Mouse (Mus musculus): ENCODE data around the gene Vmn2r41. TPM values are rescaled to one million over a fixed set of nuclear protein-coding genes. Genes with fewer than 3 reads are reported as not detected.
"Not testable (repeated sequence)": the region's sequence is repeated elsewhere in the genome, so short reads cannot be mapped to it uniquely, and the experiment has no call there.

Vmn2r41 gene
- polyA plus RNA-seq (2014; fragmentation: Nextera tagmentation; extraction: Ambion mirVana): not detected in 2 replicates

GRCm38 (mm10) chr7:8161554-8161953, at the start of gene Vmn2r41:
Vmn2r41 (minus strand) TSS chr7:8161654.
- H3K36me3 ChIP-seq (ENCODE audit: control insufficient read depth, insufficient read depth, low read length); DNase-seq (ENCODE audit: low spot score, missing footprints); H3K4me2 ChIP-seq; H3K4me1 ChIP-seq (ENCODE audit: control insufficient read depth, insufficient read depth, low read length); H3K27ac ChIP-seq (ENCODE audit: low read depth, low read length); H3K4me3 ChIP-seq (ENCODE audit: low read depth, low read length); ATAC-seq (ENCODE audit: low FRiP score); H3K9me3 ChIP-seq (ENCODE audit: control insufficient read depth, low read length); H3K27me3 ChIP-seq (ENCODE audit: control insufficient read depth, insufficient read depth, low read length); H3K9ac ChIP-seq (ENCODE audit: low read length): not testable (repeated sequence)
- no CpG with 5 or more reads among the region's 1 CpGs for WGBS

GRCm38 (mm10) chr7:8200220-8200619, 38.8 kb upstream of the Vmn2r41 start, which contains the start of gene Vmn2r42:
Vmn2r42 (minus strand) TSS chr7:8200320.
- DNase-seq (ENCODE audit: low spot score, missing footprints); H3K9ac ChIP-seq (ENCODE audit: low read length); H3K4me2 ChIP-seq; H3K27me3 ChIP-seq (ENCODE audit: control insufficient read depth, insufficient read depth, low read length); H3K36me3 ChIP-seq (ENCODE audit: control insufficient read depth, insufficient read depth, low read length); H3K4me3 ChIP-seq (ENCODE audit: low read depth, low read length); H3K4me1 ChIP-seq (ENCODE audit: control insufficient read depth, insufficient read depth, low read length); H3K9me3 ChIP-seq (ENCODE audit: control insufficient read depth, low read length); H3K27ac ChIP-seq (ENCODE audit: low read depth, low read length); ATAC-seq (ENCODE audit: low FRiP score): not testable (repeated sequence)
- no CpG with 5 or more reads among the region's 2 CpGs for WGBS

- not testable (repeated sequence) for H3K4me1 ChIP-seq (ENCODE audit: control insufficient read depth, insufficient read depth, low read length); H3K4me3 ChIP-seq (ENCODE audit: low read depth, low read length); H3K27ac ChIP-seq (ENCODE audit: low read depth, low read length); ATAC-seq (ENCODE audit: low FRiP score); H3K27me3 ChIP-seq (ENCODE audit: control insufficient read depth, insufficient read depth, low read length); H3K9ac ChIP-seq (ENCODE audit: low read length); H3K9me3 ChIP-seq (ENCODE audit: control insufficient read depth, low read length); H3K36me3 ChIP-seq (ENCODE audit: control insufficient read depth, insufficient read depth, low read length); DNase-seq (ENCODE audit: low spot score, missing footprints); H3K4me2 ChIP-seq
- 41% methylated on average over 11 of the region's 15 CpGs for WGBS
These were observed 68.6 kb downstream of the Vmn2r41 start for GRCm38 (mm10) chr7:8092871-8093270.

Other genes with a start within 250 kb of the Vmn2r41 start
- gene Vmn2r42, start 38.7 kb upstream of the Vmn2r41 start, polyA plus RNA-seq (2014; fragmentation: Nextera tagmentation; extraction: Ambion mirVana): not detected in 2 replicates
- not detected in 2 replicates for gene Vmn2r43, start 98.9 kb upstream of the Vmn2r41 start, polyA plus RNA-seq (2014; fragmentation: Nextera tagmentation; extraction: Ambion mirVana)
- gene Vmn2r44, start 221.7 kb upstream of the Vmn2r41 start, polyA plus RNA-seq (2014; fragmentation: Nextera tagmentation; extraction: Ambion mirVana): not detected in 2 replicates